Mouse (Mus musculus): ENCODE results near the gene Endou. TPM values are rescaled to one million over a fixed set of nuclear protein-coding genes. Genes with fewer than 3 reads are reported as not detected.

Gene Endou
- total RNA-seq, 2 experiments from 2014 or later, result 0.59 to 0.71 TPM

Other genes with a start within 250 kb of the Endou start
- gene Rpap3, start 25.5 kb downstream of the Endou start, total RNA-seq (2021), result 10 to 100 TPM; 23.7 to 24.9 TPM
- 10 to 100 TPM; 36.3 to 40.3 TPM for gene Rapgef3, start 36.6 kb upstream of the Endou start, total RNA-seq (2021)
- 100 to 1,000 TPM; 151 to 169 TPM for gene Slc48a1, start 47.2 kb upstream of the Endou start, total RNA-seq (2021)
- 10 to 100 TPM; 15.6 to 30.1 TPM for gene Hdac7, start 113.2 kb upstream of the Endou start, total RNA-seq (2021)
- under 1 TPM in 1 of 2 experiments, not detected in 1; 0.07 TPM for gene Vdr, start 179.3 kb upstream of the Endou start, total RNA-seq (2021)
- gene Tmem106c, start 232.9 kb upstream of the Endou start, total RNA-seq (2021), result 10 to 100 TPM; 26.8 to 27.2 TPM